Mouse (Mus musculus): ENCODE results near the gene Plekha5.
"Not testable (repeated sequence)": the region's sequence is repeated elsewhere in the genome, so short reads cannot be mapped to it uniquely, and the experiment has no call there.

Gene Plekha5

DNA sequence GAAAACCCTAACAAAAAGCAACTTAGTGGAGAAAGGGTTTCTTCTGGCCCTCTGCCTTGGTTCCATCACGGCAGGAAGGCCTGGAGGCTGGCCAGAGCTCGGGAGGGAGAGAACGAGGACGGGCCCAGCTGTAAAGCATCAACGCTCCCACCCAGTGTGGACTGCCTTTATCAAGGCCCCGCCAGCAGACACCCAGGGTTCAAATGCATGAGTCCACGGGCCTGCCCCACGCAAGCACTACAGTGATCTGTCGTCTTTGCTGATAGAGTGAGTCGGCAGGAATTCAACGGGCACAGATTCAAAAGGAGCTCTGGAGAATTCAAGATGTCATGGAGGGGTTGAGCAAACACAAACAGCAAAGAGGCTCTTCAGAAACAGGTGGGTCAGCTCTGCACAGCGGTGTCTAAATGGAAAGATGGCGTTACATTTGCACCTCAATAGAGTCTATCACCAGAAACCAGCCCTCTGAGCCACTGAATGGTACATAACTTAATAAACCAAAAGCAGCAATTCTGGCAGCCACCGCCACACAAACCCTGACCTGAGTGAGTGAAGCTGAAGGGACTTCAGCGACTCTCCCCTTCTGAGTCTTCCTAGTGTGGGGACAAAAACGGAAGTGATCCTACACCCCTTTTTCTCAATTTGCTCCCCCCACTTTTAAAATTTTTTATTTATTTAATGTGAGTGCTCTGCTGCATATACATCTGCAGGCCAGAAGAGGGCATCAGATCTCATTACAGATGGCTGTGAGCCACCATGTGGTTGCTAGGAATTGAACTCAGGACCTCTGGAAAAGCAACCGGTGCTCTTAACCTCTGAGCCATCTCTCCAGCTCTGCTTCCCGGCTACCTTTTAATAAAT lies 153.3 kb downstream of the Plekha5 start:
- DNase-seq (ENCODE audit: low read depth, low spot score): peak; percentile 80

DNA sequence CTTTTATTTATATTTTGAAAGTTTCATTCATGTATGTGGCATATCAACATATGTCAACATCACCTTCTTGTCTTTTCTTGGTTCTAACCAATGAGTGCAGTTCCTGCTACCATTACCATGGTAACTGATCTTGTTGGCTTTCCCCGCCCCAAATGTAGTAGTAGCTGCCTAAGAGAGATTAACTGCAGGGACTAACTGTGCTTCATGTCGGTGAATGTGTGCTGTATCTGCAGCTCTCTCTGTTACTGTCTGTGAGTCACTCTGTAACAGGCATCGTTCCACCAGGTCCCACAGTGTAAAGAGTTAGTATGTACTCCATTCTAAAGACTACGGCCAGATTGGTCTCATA lies 153.9 kb downstream of the Plekha5 start:
- DNase-seq (ENCODE audit: low read depth, low spot score): peak; percentile 38

DNA sequence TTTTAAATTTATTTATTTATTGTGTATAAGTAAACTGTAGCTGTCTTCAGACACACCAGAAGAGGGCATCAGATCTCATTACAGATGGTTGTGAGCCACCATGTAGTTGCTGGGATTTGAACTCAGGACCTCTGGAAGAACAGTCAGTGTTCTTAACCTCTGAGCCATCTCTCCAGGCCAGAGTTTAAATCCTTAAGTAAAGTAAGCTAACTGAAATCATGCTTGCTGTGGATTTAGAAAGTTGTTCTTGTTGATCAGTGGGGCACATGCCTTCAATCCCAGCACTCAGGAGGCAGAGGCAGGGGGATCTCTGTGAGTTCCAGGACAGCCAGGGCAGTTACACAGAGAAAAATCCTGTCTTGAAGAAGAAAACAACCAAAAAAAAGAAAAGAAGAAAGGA lies 155.1 kb downstream of the Plekha5 start:
- DNase-seq (ENCODE audit: low read depth, low spot score): not testable (repeated sequence)

DNA sequence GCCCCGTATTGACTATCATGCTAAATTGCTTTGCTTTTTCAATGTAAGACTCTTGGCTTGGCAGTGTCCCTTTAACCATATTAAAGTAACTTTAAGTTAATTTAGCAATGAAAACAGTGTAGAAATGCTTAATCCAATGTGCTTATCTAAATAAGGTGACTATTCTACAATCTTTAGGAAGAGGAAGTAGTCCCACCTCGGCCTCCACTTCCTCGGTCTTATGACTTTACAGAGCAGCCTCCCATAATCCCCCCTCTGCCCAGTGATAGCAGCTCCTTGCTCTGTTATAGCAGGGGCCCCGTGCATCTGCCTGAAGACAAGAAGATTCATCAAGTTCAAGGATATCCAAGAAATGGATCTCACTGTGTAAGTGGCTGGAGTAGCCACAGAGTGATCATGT lies 156.3 kb downstream of the Plekha5 start:
- no peak for DNase-seq (ENCODE audit: low read depth, low spot score)

DNA sequence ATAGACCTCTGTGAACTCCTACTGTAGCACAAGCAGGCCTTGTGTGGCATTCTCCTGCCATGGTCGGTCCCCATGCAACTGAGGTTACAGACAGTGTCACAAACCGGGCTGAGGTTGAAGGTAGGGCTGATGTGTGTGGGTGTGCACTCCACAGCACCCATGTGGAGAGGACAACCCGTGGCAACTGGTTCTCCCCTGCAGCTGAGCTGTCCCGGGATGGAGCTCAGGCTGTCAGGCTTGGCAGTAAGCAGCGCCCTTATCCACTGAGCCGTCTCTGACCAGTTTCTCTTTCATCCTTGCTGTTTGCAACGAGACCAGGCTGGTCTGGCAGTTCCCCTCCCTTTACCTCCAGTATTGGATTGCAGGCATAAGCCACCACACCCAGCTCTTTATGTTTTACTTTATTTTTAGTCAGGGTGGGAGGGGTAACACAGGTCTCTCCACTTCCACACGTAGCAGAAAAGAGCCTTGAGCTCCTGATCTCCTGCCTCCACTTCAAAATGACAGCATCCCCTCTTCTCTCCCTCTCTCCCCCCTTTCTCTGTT lies 162.9 kb downstream of the Plekha5 start:
- no peak for DNase-seq (ENCODE audit: low read depth, low spot score)

DNA sequence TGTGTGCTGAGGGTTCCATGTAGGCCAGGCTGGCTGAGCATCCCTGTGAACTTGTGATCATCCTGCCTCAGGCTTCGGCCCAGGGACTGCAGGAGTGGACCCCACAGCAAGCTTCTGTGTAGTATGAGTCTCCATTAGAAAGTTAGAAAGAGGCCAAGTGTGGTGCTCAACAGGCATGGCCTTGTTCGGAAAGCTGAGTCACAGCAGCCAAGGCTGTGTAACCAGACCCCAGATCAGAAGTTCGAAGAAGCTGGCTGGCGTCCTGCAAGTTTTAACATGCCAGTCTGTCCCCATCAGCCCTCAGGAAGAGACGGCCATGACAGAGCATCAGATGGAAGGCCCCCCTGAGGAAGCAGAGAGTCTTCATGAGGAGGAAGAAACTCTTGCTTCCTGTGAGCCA lies 167.5 kb downstream of the Plekha5 start:
- DNase-seq (ENCODE audit: low read depth, low spot score): no peak

DNA sequence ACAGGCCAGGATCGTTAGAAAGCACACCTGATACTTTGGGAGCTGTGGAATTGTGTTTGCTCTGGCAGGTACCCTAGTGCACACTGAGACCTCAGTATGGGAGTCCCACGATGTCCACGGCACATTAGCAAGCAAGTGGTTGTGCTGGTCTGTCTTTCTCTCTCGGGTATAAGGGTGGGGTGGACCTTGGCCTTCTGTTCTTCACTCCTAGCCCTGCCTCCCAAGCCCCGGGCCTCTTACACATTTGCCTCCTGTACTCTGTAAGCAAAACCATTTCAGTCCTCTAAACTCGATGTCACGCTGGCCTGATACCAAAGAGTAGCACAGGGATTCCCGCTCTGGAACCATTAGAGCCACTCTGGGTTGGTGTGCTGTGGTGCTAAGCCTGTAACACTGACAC lies 168.9 kb downstream of the Plekha5 start:
- no peak for DNase-seq (ENCODE audit: low read depth, low spot score)

DNA sequence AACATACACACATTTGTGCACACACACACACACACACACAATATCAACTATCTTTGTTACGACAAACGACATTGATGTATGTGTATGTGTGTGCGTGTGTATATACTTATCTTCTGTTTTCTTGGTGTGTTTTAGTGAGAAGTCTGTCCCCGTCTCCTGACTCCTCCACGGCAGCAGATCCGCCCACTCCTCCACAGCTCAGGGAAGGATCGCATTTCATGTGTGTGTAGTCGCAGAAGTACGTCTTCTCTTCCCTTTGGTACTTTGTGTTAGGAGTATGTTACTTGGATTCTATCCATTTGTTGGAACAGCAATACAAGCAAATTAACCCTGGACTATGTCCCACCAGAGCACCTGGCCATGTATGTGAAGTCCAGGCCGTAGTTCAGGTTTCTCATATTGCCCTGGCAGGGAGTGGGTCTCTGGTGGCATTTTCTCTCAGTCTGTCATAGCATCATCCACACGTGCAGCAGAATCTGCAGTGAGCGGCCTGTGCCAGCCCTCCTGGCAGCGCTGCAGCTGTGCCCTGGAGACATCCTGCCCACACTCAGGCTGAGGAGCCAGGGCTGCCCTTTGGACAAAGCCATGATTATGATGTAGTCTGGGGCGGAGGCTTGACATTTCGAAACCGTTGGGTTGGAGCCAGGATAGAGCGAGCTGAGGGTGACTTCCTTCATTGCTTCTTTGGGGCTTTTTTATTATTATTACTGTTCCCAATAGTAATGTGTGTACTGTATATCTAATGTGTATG lies 169.7 kb downstream of the Plekha5 start:
- DNase-seq (ENCODE audit: low read depth, low spot score): no peak

DNA sequence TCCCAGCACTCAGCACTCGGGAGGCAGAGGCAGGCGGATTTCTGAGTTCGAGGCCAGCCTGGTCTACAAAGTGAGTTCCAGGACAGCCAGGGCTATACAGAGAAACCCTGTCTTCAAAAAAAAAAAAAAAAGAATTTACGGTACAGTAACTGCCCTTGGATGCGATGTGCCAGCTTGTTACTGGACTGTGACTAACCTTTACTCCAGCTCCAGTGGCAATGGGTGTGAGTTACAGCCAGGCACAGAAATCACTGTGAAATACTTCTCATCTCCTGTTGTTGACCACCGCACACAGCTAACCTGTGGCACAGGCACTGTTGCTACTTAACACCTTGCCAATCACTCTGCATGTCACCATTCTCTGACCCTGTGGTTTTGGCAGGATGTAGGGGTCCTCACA lies 171.7 kb downstream of the Plekha5 start:
- DNase-seq (ENCODE audit: low read depth, low spot score): not testable (repeated sequence)

DNA sequence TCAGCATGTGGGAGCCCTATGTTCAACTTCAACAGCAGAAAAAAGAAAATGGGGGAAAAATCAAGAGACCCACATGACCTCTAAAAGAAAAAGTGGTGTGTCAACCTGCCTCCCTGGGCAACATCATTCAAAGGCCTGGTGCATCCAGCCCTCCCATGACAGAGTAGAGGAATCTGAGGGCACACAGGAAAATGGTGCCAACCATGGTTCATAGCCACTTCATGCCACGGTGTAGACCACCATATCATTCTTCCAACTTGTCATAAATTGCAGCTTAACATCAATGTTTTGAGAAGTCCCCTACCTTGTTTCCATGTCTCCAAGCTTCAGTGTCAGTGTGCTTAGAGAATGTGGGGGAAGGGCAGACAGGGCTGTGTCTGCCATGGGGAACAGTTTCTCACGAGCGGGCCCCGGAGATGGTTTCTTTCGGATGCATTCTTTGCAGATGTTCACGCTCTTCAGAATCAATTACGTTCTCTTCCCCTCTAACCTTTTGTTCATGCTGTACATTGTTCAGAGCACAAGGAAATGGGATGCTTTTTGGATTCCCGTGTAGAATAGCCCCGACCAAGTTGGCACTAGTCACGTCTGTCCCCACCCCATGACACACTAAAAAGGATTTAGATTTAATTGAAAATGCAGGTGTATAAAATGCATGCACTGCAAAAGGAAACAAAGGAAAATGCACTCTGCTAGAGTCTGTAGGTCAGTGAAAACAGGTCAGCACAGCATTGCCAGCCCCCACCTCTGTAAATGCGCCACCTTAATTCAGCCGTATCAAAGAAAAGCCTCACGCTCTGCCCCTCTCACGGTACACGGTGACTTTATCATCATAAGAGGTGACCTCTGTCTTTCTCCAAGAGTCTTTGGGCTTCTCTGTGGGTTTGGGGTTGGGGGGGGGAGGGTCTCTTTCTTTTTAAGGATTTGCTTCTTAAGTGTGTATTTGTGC lies 173.8 kb downstream of the Plekha5 start:
- DNase-seq (ENCODE audit: low read depth, low spot score): no peak

DNA sequence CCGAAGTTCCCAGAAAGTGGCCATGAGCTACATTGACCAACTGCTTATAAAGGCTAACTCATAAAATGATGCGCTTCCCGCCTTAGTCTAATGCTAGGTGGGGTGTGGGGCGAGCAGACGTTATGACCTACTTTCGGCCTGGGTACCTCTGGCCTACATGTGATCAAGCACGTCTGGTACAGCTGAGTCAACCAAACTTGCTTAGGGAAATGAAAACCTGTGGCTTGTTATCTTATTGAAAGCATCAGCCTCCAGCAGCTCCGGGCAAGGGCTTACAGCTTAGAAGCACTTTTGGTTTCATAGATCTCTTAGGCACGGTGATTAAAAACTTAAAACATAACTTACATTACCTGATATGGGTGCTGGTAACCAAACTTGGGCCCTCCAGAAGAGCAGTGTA lies 174.7 kb downstream of the Plekha5 start:
- DNase-seq (ENCODE audit: low read depth, low spot score): no peak

DNA sequence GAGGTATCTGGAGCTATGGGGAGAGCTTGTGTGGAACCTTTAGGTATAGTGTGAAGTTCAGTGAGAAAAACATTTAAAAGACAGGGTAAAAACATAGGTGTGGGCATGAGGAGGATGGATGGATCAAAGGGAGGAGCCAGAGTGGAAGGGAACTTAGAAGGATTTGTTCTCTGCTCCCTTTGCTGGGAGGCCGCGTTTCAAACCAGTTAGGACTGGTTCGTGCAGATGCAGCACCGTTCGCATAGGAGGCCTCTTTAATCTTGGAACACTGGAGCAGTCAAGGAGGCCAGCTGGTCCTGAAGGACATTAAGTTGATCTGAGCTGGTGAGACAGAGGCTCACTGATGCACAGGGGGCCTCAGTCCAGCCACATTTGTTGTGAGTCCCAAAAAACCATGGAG lies 175.5 kb downstream of the Plekha5 start:
- peak; percentile 72 for DNase-seq (ENCODE audit: low read depth, low spot score)

DNA sequence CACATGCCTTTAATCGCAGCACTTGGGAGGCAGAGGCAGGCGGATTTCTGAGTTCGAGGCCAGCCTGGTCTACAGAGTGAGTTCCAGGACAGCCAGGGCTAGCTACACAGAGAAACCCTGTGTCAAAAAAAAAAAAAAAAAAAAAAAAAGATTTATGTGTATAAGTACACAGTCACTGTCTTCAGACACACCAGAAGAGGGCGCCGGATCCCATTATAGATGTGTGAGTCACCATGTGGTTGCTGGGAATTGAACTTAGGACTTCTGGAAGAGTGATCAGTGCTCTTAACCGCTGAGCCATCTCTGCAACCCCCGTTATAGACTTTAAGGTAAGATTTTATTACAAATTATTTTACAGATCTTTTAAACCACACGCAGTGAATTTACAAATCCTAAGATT lies 176.8 kb downstream of the Plekha5 start:
- DNase-seq (ENCODE audit: low read depth, low spot score): peak; percentile 41

DNA sequence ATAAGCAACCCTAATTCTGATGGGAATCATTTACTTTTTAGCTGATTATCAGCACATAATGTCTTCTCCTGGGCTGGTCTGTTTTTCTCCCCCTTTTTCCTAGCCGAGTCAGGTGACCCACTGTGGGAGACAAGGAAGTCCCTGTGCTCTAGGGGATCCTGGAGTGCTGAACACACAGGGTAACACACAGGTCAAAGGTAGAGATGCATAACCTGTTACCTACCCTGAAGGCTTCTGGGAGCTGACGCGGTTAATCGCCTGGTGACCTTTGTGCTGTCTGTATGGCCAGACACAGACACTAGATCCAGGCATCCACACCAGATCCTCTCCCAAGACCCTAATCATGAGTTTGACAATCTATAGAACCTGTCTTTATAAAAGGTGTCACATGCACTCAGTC lies 177.3 kb downstream of the Plekha5 start:
- no peak for DNase-seq (ENCODE audit: low read depth, low spot score)

DNA sequence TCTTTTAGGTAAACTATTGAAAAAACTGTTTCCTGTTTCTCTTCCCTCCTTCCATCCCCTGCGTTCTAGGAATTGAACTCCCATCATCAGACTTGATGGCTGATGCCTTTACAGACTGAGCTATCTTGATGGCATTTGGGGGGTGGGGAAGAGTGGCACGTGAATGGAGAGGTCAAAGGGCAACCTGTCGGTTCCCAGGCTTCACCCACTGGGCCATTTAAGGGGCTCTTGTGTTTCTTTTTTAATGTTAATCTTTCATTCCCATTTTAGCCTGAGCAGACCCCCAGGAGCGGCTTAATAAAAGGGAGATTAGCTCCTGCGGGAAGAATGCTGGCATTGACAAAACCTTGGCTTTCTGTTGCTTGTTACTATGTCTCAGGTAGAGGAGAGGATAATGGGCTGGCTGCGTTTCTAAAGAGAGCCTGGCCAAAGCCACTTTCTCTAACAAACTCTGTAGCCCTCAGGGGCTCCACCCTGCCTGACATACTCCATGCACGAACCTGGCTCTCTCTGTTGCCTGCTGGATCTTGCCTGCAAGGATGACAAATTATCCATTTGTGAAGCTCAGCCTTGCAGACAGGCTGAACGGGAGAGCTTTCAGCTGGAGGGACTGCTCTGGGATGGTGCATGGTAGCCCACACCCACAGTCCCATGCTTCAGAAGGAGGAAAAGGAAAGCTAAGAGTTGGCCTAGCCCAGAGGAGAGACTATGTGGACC lies 179.5 kb downstream of the Plekha5 start:
- peak; percentile 97 for DNase-seq (ENCODE audit: low read depth, low spot score)

DNA sequence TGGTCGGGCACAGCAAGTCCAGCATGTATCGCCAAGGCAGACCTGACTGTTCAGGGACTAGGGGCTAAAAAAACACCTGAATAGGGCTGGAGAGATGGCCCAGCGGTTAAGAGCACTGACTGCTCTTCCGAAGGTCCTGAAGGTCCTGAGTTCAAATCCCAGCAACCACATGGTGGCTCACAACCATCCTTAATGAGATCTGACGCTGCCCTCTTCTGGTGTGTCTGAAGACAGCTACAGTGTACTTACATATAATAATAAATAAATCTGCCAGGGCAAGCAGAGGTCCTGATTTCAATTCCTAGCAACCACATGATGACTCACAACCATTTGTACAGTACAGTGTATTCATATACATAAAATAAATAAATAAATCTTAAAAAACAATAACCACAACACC lies 181.3 kb downstream of the Plekha5 start:
- DNase-seq (ENCODE audit: low read depth, low spot score): not testable (repeated sequence)

DNA sequence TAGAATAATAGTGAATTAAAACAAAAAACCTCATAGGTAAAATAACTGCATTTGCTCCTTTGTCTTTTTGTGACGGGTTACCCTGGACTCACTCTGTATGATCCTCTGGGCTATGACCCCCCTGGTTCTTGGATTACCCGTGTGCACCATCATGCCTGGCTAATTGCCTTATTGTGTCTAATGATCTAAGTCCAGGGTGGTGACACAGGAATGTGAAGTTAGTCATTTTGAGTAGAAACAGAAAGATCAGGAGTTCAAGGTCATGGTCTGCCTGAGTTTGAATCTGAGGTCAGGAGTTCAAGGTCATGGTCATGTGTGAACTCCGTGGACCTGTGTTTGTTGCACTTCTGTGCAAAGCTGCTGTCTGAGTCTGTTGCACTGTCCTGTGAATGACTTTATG lies 181.9 kb downstream of the Plekha5 start:
- DNase-seq (ENCODE audit: low read depth, low spot score): peak; percentile 88

DNA sequence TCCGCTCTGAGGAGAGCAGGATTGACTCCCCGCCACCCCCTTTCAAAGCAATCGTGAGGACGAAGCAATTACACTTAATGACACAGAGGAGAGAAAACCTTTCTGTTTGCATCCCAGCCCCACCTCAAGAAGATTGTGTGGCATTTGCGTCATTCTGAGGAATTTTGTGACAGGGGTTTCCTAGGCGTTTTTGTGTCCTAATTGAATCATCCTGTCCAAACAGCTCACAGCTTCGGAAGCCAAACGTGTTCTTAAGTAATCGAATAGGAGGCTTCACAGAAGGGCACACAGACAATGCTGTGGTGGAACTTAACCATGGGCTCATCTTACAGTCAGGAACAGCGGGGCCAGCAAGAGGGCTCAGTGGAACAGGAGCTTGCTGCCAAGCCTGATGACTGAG lies 182.7 kb downstream of the Plekha5 start:
- no peak for DNase-seq (ENCODE audit: low read depth, low spot score)

DNA sequence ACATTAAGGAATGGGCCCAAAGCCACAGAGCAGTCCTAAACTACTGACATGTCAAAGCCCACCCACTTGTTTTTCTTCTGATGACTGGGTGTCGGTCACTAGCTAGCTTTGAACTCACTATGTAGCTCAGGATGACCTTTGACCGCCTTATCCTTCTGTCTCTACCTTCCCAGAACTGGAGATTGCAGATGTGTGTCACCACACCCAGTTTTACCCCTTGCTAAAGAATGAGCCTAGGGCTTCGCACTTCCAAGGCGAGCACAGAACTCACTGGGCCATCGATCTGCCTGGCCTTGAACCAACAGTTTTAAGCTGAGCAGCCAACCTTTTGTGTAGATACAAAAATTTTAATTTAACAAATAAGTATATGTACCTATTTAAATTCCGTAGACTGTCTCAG lies 184.8 kb downstream of the Plekha5 start:
- peak; percentile 84 for DNase-seq (ENCODE audit: low read depth, low spot score)

DNA sequence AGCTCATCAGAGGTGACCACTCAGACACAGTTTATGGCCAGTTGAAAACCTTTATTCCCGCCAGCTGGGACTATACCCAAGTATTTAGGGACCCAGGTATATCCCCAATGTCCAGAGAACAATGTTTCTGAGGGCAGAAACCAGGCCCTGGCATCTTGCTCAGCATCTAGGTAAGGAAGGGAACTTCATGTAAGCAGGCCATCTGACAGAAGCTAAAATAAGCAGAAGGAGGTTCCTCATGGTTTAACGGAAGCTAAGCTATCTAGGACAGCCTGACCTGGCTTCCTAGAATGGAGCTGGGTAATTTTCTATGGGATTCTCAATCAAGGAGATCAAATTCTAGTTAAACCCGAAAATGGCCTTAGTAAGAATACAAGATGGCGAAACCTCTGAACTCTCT lies 185.7 kb downstream of the Plekha5 start:
- no peak for DNase-seq (ENCODE audit: low read depth, low spot score)

DNA sequence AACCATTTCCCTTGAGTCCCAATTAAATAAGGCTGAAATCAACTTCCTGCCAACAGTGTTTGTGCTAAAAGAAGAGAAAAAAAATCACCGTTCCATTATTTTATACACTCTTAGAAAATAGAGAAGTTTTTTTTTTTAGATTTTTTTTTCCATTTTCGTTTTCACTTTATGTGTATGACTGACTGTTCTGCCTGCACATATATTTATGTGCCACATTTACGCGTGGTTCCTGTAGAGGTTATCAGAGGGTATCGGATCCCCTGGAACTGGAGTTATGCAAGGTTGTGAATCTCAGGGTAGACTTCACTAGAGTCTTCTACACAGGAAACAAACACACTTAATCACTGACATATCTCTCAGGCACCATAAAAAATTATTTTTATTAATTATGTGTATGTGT lies 186.3 kb downstream of the Plekha5 start:
- DNase-seq (ENCODE audit: low read depth, low spot score): no peak

All from ZHBTc4 (cell line).